In genomic region chr4:48537024-48537423, GRCm38 (mm10) we compare ENCODE assay signal across 33 mouse cellular contexts. TPM values are rescaled to one million over a fixed set of nuclear protein-coding genes. Genes with fewer than 3 reads are reported as not detected.
"Had no signal": no experiment of that assay in that cellular context is flagged by ENCODE, and none has a peak within 500 bp of the region (broad histone marks: within the 10 kb centered on the region; RNA-seq: fewer than 3 reads in every experiment).

No protein-coding gene starts in this region.

- H3K4me3 ChIP-seq: left cerebral cortex, adult 2 months; limb, embryonic 10.5 days; limb, embryonic 12.5 days; limb, embryonic 13.5 days; limb, embryonic 15.5 days; liver, embryonic 12.5 days; liver, embryonic 13.5 days; liver, embryonic 15.5 days; lung, embryonic 15.5 days; megakaryocyte, embryonic 14.5 days; midbrain, embryonic 10.5 days; midbrain, embryonic 12.5 days; midbrain, embryonic 15.5 days; myocyte; neural tube, embryonic 12.5 days had no signal

- DNase-seq: left cerebral cortex, postnatal 4 days; liver; liver, embryonic 13.5 days; liver, postnatal 0 days; lung, adult 18-20 months; lung, adult 2 months; lung, embryonic 14.5 days; lung, postnatal 10 days; lung, postnatal 14 days; lung, postnatal 36 days; lung, postnatal 4 days; midbrain, embryonic 14.5 days had no signal

- H3K9me3 ChIP-seq: limb, embryonic 10.5 days; limb, embryonic 12.5 days; limb, embryonic 13.5 days; limb, embryonic 15.5 days; liver, embryonic 12.5 days; liver, embryonic 13.5 days; liver, embryonic 15.5 days; lung, embryonic 15.5 days; megakaryocyte, embryonic 14.5 days; midbrain, embryonic 10.5 days; midbrain, embryonic 12.5 days; midbrain, embryonic 15.5 days; neural tube, embryonic 12.5 days had no signal

- ATAC-seq: liver, embryonic 12.5 days; lung, postnatal 0 days; midbrain, embryonic 15.5 days; midbrain, embryonic 16.5 days had no signal

- H3K27ac ChIP-seq: left cerebral cortex, adult 2 months; limb, embryonic 10.5 days; limb, embryonic 12.5 days; limb, embryonic 13.5 days; limb, embryonic 15.5 days; liver, embryonic 12.5 days; liver, embryonic 13.5 days; liver, embryonic 14.5 days; liver, embryonic 15.5 days; lung, embryonic 15.5 days; macrophage; midbrain, embryonic 10.5 days; midbrain, embryonic 12.5 days; midbrain, embryonic 15.5 days; neural tube, embryonic 12.5 days had no signal

- H3K36me3 ChIP-seq: limb, embryonic 10.5 days; limb, embryonic 12.5 days; limb, embryonic 13.5 days; limb, embryonic 15.5 days; liver, embryonic 12.5 days; liver, embryonic 13.5 days; liver, embryonic 15.5 days; lung, embryonic 15.5 days; midbrain, embryonic 10.5 days; midbrain, embryonic 12.5 days; midbrain, embryonic 15.5 days; neural tube, embryonic 12.5 days had no signal

- H3K4me2 ChIP-seq: limb, embryonic 12.5 days; limb, embryonic 13.5 days; limb, embryonic 15.5 days; liver, embryonic 11.5 days; liver, embryonic 12.5 days; liver, embryonic 13.5 days; liver, embryonic 15.5 days; lung, embryonic 14.5 days; lung, embryonic 15.5 days; midbrain, embryonic 12.5 days; midbrain, embryonic 15.5 days; neural tube, embryonic 12.5 days had no signal

- H3K9ac ChIP-seq: limb, embryonic 12.5 days; limb, embryonic 13.5 days; limb, embryonic 15.5 days; liver, embryonic 12.5 days; liver, embryonic 13.5 days; liver, embryonic 14.5 days; liver, embryonic 15.5 days; liver, postnatal 0 days; lung, embryonic 14.5 days; lung, embryonic 15.5 days; midbrain, embryonic 12.5 days; midbrain, embryonic 15.5 days; neural tube, embryonic 12.5 days had no signal

- H3K27me3 ChIP-seq: limb, embryonic 13.5 days; limb, embryonic 15.5 days; lung, embryonic 15.5 days; midbrain, embryonic 12.5 days; midbrain, embryonic 15.5 days; neural tube, embryonic 12.5 days had no signal

RNA-seq across cellular contexts. Expression of gene Tmeff1, which starts 48.0 kb away (rescaled TPM):
- total RNA-seq: megakaryocyte-erythroid progenitor cell, adult 5-6 weeks had no signal
- polyA plus RNA-seq: liver, adult 2 months; macrophage had no signal
